10 mouse cellular contexts compared by ENCODE assay signal in the genomic region with DNA sequence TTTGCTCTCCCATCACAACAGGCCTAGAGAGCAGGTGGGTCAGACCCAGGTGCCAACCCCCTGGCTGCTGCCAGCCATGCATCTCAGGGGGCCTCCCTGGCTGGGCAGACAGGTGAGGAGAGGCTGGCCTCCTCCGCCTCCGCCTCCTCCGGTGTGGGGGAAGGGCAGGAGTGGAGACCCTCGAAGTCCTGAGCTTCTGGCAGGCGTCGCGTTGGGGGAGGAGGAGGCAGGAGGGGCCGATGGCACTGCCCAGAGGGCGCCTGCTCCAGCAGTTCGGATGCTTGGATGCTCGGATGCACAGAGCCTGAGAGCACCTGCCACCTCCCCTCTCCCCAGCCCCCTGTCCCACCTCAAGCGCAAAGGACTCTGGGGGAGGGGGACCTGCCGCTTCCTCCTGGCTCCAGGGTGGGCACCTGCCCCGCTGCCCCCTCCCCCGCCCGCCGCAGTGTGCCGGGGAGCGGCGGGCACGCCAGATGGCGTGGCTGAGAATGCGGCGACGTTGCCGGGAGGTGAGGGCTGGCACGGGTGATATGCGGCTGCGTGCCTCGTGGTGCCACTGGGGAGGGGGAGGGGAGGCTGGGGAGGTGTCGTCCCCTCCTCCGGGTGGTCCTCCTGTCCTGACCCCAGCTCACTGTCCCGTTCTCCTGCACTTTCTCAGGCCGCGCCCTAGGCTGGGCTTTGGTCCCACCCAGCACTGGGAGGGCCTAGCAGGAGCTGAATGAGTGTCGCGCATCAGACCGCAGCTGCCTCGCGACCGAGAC. TPM values are rescaled to one million over a fixed set of nuclear protein-coding genes. Genes with fewer than 3 reads are reported as not detected.
DNase-seq lines count a peak whose midpoint lies in the region; ATAC-seq lines count a peak whose summit lies in the region.
"Had no signal": no experiment of that assay in that cellular context is flagged by ENCODE, and none has a peak within 500 bp of the region (broad histone marks: within the 10 kb centered on the region; RNA-seq: fewer than 3 reads in every experiment).

No protein-coding gene starts in this region.

- peak overlapping the region; percentile 36 for H3K4me3 ChIP-seq in hindbrain, embryonic 16.5 days (ENCODE audit: low read length)
- peak overlapping the region; percentile 18; the same call in 1 of the 2 replicates for H3K4me3 ChIP-seq in neural tube, embryonic 12.5 days

- H3K4me2 ChIP-seq in hindbrain, embryonic 16.5 days (ENCODE audit: low read length), result peak overlapping the region; percentile 70
- H3K4me2 ChIP-seq in neural tube, embryonic 12.5 days (replicated peaks), result peak overlapping the region; percentile 50

- under 1% methylated on average over 24 of the region's 41 CpGs for WGBS in hindbrain, embryonic 16.5 days
- under 1% methylated on average over 40 of the region's 41 CpGs for WGBS in neural tube, embryonic 12.5 days

- no peaks in the 10 kb centered on the region for H3K9me3 ChIP-seq in hindbrain, embryonic 16.5 days (ENCODE audit: control insufficient read depth, low read length)
- H3K9me3 ChIP-seq in neural tube, embryonic 12.5 days, result no peaks in the 10 kb centered on the region

- peak overlapping the region; percentile 63 for H3K9ac ChIP-seq in hindbrain, embryonic 16.5 days (ENCODE audit: low read depth, low read length)
- H3K9ac ChIP-seq in neural tube, embryonic 12.5 days, result peak overlapping the region; percentile 29; the same call in 1 of the 2 replicates

- H3K27ac ChIP-seq in hindbrain, embryonic 16.5 days (ENCODE audit: low read depth, low read length), result peak overlapping the region; percentile 67
- H3K27ac ChIP-seq in neural tube, embryonic 12.5 days, result 0 out of 2 replicates have a peak overlapping the region, but pooled peaks have one; percentile 21
- H3K27ac ChIP-seq: macrophage had no signal

- DNase-seq in left cerebral cortex, postnatal 36 days (ENCODE audit: low spot score in 2 of 2), result peak; percentile 50 to 65
- no peak for DNase-seq in left cerebral cortex, adult 8-10 months (ENCODE audit: low spot score in 2 of 2)
- DNase-seq in cerebellum, postnatal 10 days, result peak; percentile 92 to 94
- no peak for DNase-seq in thymus, adult 18-20 months
- no peak for DNase-seq in B cell, adult 2 months
- DNase-seq: gastrocnemius, postnatal 25 days had no signal

- 0 out of 2 replicates have a peak, but pooled peaks have one; percentile 25 for ATAC-seq in hindbrain, embryonic 16.5 days
- ATAC-seq in neural tube, embryonic 12.5 days (ENCODE audit: low FRiP score, low read depth), result peak; percentile 42
- ATAC-seq in inflammation-experienced regulatory T-cells, adult 6 months, result no peak

- peaks cover 18% of the 10 kb centered on the region for H3K4me1 ChIP-seq in hindbrain, embryonic 16.5 days (ENCODE audit: control insufficient read depth, insufficient read depth, low read depth, low read length)
- peaks cover 36% of the 10 kb centered on the region for H3K4me1 ChIP-seq in neural tube, embryonic 12.5 days

- intact Hi-C loops in left cerebral cortex, postnatal 36 days (cut with DNase I), result loop anchor here (10.0 kb wide), 1 partner anchor 211 kb away; a partner anchor contains a TSS

- H3K27me3 ChIP-seq in hindbrain, embryonic 16.5 days (replicated peaks; ENCODE audit: control insufficient read depth, insufficient read depth, low read length), result peaks cover 62% of the 10 kb centered on the region
- peaks cover 100% of the 10 kb centered on the region for H3K27me3 ChIP-seq in neural tube, embryonic 12.5 days (replicated peaks)

- no peaks in the 10 kb centered on the region for H3K36me3 ChIP-seq in hindbrain, embryonic 16.5 days (ENCODE audit: control insufficient read depth, insufficient read depth, low read length)
- no peaks in the 10 kb centered on the region for H3K36me3 ChIP-seq in neural tube, embryonic 12.5 days

RNA-seq across cellular contexts. Expression of a gene that starts 4.7 kb away (rescaled TPM):
- total RNA-seq in left cerebral cortex, postnatal 36 days (2021), result 10 to 100 TPM; 65.2 to 77.3 TPM
- total RNA-seq in left cerebral cortex, adult 8-10 months (2022), result 10 to 100 TPM; 54.9 to 63.3 (median 60.4) TPM
- 22.9 and 23.4 TPM in 2 replicates for polyA plus RNA-seq in hindbrain, embryonic 16.5 days (2015; fragmentation: Nextera tagmentation; extraction: Ambion mirVana)
- 10.0 and 11.2 TPM in 2 replicates for polyA plus RNA-seq in neural tube, embryonic 12.5 days (2016; fragmentation: Nextera tagmentation; extraction: Ambion mirVana)
- not detected for polyA plus RNA-seq in inflammation-experienced regulatory T-cells, adult 6 months (2017; shearing (Covaris generic))
- total RNA-seq: gastrocnemius, postnatal 25 days had no signal
- polyA plus RNA-seq: macrophage had no signal

RNA-seq across cellular contexts. Expression of a gene that starts 14.0 kb away (rescaled TPM):
- total RNA-seq in left cerebral cortex, postnatal 36 days (2021), result 100 to 1,000 TPM; 225 to 274 TPM
- 100 to 1,000 TPM; 502 to 655 (median 573) TPM for total RNA-seq in left cerebral cortex, adult 8-10 months (2022)
- polyA plus RNA-seq in hindbrain, embryonic 16.5 days (2015; fragmentation: Nextera tagmentation; extraction: Ambion mirVana), result 7.7 and 9.3 TPM in 2 replicates
- polyA plus RNA-seq in neural tube, embryonic 12.5 days (2016; fragmentation: Nextera tagmentation; extraction: Ambion mirVana), result 0.13 and 0.40 TPM in 2 replicates
- polyA plus RNA-seq in inflammation-experienced regulatory T-cells, adult 6 months (2017; shearing (Covaris generic)), result not detected
- polyA plus RNA-seq: macrophage had no signal

RNA-seq across cellular contexts. Expression of a gene that starts 24.0 kb away (rescaled TPM):
- 10 to 100 TPM; 35.9 to 39.3 TPM for total RNA-seq in left cerebral cortex, postnatal 36 days (2021)
- 10 to 100 TPM; 35.7 to 40.8 (median 38.3) TPM for total RNA-seq in left cerebral cortex, adult 8-10 months (2022)
- 39.0 and 39.9 TPM in 2 replicates for polyA plus RNA-seq in hindbrain, embryonic 16.5 days (2015; fragmentation: Nextera tagmentation; extraction: Ambion mirVana)
- 45.7 and 47.4 TPM in 2 replicates for polyA plus RNA-seq in neural tube, embryonic 12.5 days (2016; fragmentation: Nextera tagmentation; extraction: Ambion mirVana)
- 10 to 100 TPM; 38.5 to 42.1 (median 40.3) TPM for polyA plus RNA-seq in inflammation-experienced regulatory T-cells, adult 6 months (2017; shearing (Covaris generic))

RNA-seq across cellular contexts. Expression of a gene that starts 49.5 kb away (rescaled TPM):
- total RNA-seq in left cerebral cortex, postnatal 36 days (2021), result 10 to 100 TPM; 11.8 to 14.4 TPM
- total RNA-seq in left cerebral cortex, adult 8-10 months (2022), result 10 to 100 TPM in 2 of 4 experiments, 1 to 10 TPM in 2; 8.2 to 16.6 (median 12.1) TPM
- 0.16 and 1.7 TPM in 2 replicates for polyA plus RNA-seq in hindbrain, embryonic 16.5 days (2015; fragmentation: Nextera tagmentation; extraction: Ambion mirVana)
- 2.7 and 2.9 TPM in 2 replicates for polyA plus RNA-seq in neural tube, embryonic 12.5 days (2016; fragmentation: Nextera tagmentation; extraction: Ambion mirVana)
- polyA plus RNA-seq in inflammation-experienced regulatory T-cells, adult 6 months (2017; shearing (Covaris generic)), result not detected

RNA-seq across cellular contexts. Expression of a gene that starts 52.1 kb away (rescaled TPM):
- under 1 TPM; 0.34 to 0.47 TPM for total RNA-seq in left cerebral cortex, postnatal 36 days (2021)
- 1 to 10 TPM in 2 of 4 experiments, under 1 TPM in 2; 0.65 to 1.7 (median 0.96) TPM for total RNA-seq in left cerebral cortex, adult 8-10 months (2022)
- 4.5 and 4.9 TPM in 2 replicates for polyA plus RNA-seq in hindbrain, embryonic 16.5 days (2015; fragmentation: Nextera tagmentation; extraction: Ambion mirVana)
- 0.49 and 1.2 TPM in 2 replicates for polyA plus RNA-seq in neural tube, embryonic 12.5 days (2016; fragmentation: Nextera tagmentation; extraction: Ambion mirVana)
- polyA plus RNA-seq in inflammation-experienced regulatory T-cells, adult 6 months (2017; shearing (Covaris generic)), result not detected
- polyA plus RNA-seq: macrophage had no signal

Comparison
In these comparisons a context has a peak if more than half of its experiments do, and no peak if none do; other contexts are left out.
1. DNase-seq: peak in left cerebral cortex, postnatal 36 days (2 of 2) and cerebellum, postnatal 10 days (2 of 2); none in left cerebral cortex, adult 8-10 months (0 of 2), thymus, adult 18-20 months (0 of 2) and B cell, adult 2 months (0 of 2).
2. RNA of a gene that starts 4.7 kb away (polyA plus RNA-seq): 22.9 to 23.4 TPM in hindbrain, embryonic 16.5 days and 10.0 to 11.2 TPM in neural tube, embryonic 12.5 days; not detected in inflammation-experienced regulatory T-cells, adult 6 months; every median in the first group is over 10 times any median in the second.